Mouse (Mus musculus): Measurements from ENCODE around the gene Gm20388.

DNA sequence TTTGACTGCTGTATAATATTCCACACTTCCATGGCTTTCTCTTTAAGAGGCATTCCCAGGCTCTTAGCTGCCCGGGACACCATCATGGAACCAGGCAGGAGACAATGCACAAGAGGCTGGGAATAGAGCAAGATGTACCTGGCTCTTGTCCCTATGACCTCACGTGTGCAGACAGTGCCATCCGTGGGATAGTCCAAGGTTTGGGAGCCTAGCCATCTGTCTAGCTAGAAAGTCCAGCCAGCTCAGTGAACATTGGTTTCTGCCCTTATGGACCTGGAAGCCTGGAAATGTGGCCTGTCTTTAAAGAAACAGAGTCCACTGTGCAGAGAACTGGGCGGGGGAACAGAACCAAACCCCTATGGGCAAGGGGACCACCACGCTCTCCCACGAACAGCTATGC is 107.1 kb downstream of the Gm20388 start:
- TF ChIP-seq POLR2A (IDR thresholded peaks at IDR 0.05; ENCODE audit: borderline replicate concordance, control insufficient read depth, low read depth, low read length) (no peak), CTCF (IDR thresholded peaks at IDR 0.05; ENCODE audit: control insufficient read depth, insufficient read depth, low read length) (no peak)

Data from bone marrow, adult 2 months (tissue).